Mouse (Mus musculus) frontal cortex, postnatal 36 days (tissue): ENCODE measurements around the gene Gm21541.
"Not testable (repeated sequence)": the region's sequence is repeated elsewhere in the genome, so short reads cannot be mapped to it uniquely, and the experiment has no call there.

Experiments used
- DNase-seq, 2 experiments: peaks; one replicate each; pipeline ENCODE4 v3.0.0; 2022; ENCODE audit warnings: low spot score in 2 of 2

Gene Gm21541

GRCm38 (mm10) chr4:41903310-41903709 lies at the start of gene Gm21541:
Gm21541 (plus strand) TSS chr4:41903610.
- DNase-seq = not testable (repeated sequence)

- not testable (repeated sequence) for DNase-seq
Observed at GRCm38 (mm10) chr4:41941272-41941671, 37.9 kb downstream of the Gm21541 start, which contains the start of gene Gm20878. Gm20878 (plus strand) TSS chr4:41941572.
